Mouse (Mus musculus): ENCODE results near the gene Sv2c. TPM values are rescaled to one million over a fixed set of nuclear protein-coding genes. Genes with fewer than 3 reads are reported as not detected.
"Not testable (repeated sequence)": the region's sequence is repeated elsewhere in the genome, so short reads cannot be mapped to it uniquely, and the experiment has no call there.

Sv2c gene
- polyA plus RNA-seq, 1 experiment, result 0.02 TPM

DNA sequence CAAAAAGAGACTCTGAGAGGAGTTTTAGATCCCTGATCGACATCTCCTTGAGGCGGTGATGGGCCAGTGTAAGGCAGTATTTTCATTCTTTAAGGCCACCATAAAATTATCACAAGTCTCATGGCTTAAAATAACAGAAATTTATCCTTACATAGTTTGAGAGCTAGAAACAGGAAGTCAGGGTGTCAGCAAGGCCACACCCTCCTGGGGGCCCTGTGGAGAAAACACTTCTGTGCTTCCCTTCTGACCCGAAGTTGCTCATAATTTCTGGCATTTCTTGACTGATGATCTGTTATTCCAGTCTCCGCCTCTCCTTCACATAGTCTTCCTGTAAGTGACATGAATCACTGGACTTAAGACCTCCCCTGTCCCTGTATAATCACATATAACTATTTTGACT lies 26.0 kb downstream of the Sv2c start:
- TF ChIP-seq GATA1 (IDR thresholded peaks at IDR 0.05; ENCODE audit: low read length), result no peak

DNA sequence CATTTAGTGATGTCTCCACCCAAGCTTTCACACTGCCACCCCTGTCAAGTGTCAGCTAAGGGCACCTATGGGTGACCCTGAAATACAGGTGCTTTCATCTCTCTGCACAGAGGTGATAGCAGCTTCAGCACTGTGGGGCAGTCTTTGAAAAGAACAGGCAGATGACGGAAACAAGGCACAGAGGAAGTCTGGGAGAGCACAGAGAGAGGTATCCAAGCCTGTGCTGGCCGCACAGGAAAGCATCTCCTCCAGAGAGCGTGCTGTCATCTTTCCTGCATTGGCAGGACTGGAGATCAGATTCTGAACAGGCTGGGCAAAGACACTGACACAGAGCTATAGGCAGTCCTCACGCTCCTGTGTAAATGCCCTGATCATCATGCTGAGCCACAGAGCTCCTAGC lies 41.4 kb downstream of the Sv2c start:
- no peak for TF ChIP-seq GATA1 (IDR thresholded peaks at IDR 0.05; ENCODE audit: low read length)

- TF ChIP-seq GATA1 (IDR thresholded peaks at IDR 0.05; ENCODE audit: low read length), result peak; percentile 53
Observed at GRCm38 (mm10) chr13:96085581-96086302, 46.6 kb downstream of the Sv2c start.

- TF ChIP-seq GATA1 (IDR thresholded peaks at IDR 0.05; ENCODE audit: low read length), result not testable (repeated sequence)
Observed at GRCm38 (mm10) chr13:96081754-96082153, 50.6 kb downstream of the Sv2c start, which contains the start of gene Gm17190. Gene Gm17190, plus strand, starts transcription at chr13:96082054.

- not testable (repeated sequence) for TF ChIP-seq GATA1 (IDR thresholded peaks at IDR 0.05; ENCODE audit: low read length)
Observed at GRCm38 (mm10) chr13:96081276-96081675, 51.1 kb downstream of the Sv2c start, which contains the start of gene Gm20075. Gene Gm20075, minus strand, starts transcription at chr13:96081376.

DNA sequence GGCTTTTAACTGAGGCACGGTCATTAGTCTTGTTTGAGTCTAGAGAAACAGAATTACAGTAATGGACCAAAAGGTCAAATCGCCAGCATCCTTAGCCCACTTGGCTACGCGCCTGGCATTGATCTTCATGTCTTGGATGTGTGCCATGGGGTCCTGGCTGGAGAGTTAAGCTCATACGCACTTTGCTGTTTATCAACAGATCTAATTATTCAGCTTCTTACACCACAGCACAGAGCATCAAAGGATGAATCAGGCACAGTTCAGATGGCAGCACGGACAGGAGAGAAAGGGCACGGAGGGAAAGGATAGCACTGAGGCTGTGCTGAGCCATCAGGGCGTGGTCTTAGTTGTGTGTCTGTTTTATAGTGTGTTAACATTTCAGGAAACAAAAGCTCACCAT lies 58.8 kb downstream of the Sv2c start:
- TF ChIP-seq GATA1 (IDR thresholded peaks at IDR 0.05; ENCODE audit: low read length), result no peak

- TF ChIP-seq GATA1 (IDR thresholded peaks at IDR 0.05; ENCODE audit: low read length), result no peak
Observed at GRCm38 (mm10) chr13:96052755-96053154, 79.6 kb downstream of the Sv2c start.

GRCm38 (mm10) chr13:96045396-96045795 lies 87.0 kb downstream of the Sv2c start:
- no peak for TF ChIP-seq GATA1 (IDR thresholded peaks at IDR 0.05; ENCODE audit: low read length)

DNA sequence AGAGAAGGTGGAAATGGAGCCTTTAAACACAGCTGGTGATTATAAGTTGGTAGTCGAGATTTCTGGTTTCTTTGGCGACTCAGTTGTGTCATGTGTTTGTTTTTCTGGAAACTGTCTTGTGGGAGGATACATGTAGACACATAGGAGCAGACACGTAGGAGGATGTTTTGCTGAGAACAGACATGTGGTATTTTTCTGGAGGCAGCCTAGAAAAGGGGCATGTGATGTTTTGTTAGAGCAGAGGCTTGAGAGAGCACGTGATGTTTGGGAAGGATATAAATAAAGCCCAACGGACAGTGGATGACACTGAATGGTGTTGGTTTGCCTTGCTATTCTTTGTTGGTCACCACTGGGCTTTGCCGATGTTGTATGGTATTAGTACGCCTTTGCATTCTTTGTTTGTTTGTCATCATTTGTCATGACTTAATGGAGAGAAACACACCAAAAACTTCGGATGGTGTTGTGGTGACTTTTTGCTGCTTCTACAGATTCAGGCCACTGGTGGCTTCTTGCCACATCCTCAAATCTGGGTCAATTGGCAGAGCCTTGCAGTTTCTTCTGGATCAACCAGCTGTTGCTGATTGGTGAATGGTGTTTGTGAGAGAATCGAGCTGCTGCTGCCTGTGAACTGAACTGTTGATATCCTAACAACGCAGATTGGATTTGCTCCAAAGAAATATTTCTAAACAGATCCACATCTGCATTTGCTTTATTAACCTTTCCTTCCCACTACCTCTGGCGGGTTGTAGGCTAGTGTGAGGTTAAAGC lies 91.9 kb downstream of the Sv2c start:
- TF ChIP-seq GATA1 (IDR thresholded peaks at IDR 0.05; ENCODE audit: low read length), result no peak

GRCm38 (mm10) chr13:96039536-96039935 lies 92.8 kb downstream of the Sv2c start:
- no peak for TF ChIP-seq GATA1 (IDR thresholded peaks at IDR 0.05; ENCODE audit: low read length)

- no peak for TF ChIP-seq GATA1 (IDR thresholded peaks at IDR 0.05; ENCODE audit: low read length)
Observed at GRCm38 (mm10) chr13:96030368-96031223, 101.8 kb downstream of the Sv2c start.

DNA sequence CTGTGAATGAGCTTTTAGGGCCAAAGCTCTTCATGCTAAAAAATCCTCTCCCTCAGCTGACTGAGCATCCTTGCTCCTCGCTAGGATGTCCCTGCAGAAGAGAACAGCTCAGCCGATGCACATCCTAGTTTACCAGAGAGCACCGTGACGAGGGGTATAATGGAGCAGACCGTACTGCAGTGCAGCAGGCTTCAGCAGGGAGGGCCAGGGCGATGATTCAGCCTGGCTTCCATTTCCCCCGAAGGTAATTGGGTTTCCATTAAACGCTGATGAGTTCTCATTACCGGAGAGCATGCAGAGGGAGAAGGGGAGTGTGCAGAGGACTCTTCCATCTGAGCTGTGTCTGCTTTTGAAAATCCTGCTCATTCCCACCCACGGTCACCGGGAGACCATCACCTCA lies 108.5 kb downstream of the Sv2c start:
- no peak for TF ChIP-seq GATA1 (IDR thresholded peaks at IDR 0.05; ENCODE audit: low read length)

DNA sequence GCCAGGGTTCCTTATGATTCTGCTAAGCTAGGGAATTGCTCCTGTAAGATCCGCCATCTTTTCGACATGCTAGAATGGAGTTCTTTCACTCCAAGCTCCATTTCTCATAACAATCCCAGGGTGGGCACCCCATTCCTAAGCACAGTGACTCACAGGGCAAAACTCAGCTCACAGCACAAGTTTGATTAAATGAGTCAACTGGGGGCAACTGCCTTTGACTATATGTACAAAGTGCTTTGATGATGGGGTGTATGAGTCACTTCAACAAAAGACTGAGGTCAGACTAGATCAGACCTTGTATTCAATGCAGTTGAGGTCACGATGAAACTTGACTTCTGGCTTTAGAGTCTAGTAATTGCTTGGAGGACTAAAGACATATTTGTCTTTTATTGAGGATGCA lies 116.9 kb downstream of the Sv2c start:
- TF ChIP-seq GATA1 (IDR thresholded peaks at IDR 0.05; ENCODE audit: low read length), result no peak

DNA sequence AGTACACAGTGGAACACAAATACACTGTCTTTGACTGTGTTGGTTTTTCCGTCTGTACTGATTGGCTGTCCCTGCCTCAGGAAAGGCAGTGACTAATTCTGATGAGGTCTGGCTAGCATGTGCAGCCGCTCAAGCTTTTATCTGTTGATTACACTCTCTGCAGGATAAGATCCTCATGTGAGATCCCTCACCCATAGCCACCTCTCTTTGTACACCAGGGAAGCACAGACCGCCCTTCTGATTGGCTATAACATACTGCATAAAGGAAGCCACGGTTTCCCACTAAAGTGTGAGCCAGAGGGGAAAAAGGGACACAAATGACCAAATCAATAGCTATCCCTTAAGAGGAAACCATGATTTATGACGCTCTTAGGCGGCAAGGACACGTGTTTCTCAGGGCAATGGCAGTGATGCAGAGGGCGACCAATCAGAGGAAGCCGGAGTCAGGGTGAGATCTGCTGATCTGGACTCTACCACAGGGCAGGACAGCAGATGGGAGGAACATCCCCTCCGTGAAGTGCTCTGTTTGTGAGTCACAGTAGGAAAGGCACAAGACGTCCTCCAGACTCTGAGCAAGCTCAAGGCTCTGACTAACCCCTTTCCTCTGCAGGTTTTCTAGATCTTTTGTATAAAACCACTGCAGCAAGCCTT lies 121.4 kb downstream of the Sv2c start:
- TF ChIP-seq GATA1 (IDR thresholded peaks at IDR 0.05; ENCODE audit: low read length), result peak; percentile 65

DNA sequence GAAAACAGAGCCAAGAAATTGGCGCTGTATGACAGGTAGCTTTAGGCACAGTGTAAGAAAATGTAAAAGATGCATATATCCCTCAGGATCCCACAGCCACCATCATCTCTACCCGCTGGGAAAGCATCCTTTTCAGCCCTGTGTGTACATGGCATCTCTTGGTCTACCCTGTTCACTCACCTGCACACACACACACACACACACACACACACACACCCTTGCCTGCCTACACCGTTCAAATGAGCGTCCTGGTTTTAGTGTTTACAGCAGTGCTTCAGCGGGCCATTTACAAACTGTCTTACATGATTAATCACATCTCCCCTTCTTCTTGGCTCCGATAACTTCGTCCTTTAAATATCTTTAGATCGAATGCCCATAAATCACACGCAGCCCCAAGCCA lies 123.4 kb downstream of the Sv2c start:
- no peak for TF ChIP-seq GATA1 (IDR thresholded peaks at IDR 0.05; ENCODE audit: low read length)
